Mouse (Mus musculus) ES-E14 (cell line): Measurements from ENCODE around the gene Susd2. TPM values are rescaled to one million over a fixed set of nuclear protein-coding genes. Genes with fewer than 3 reads are reported as not detected.

Experiments used
- DNase-seq: peaks from one replicate; pipeline ENCODE4 v3.0.0-alpha.2; 2013; ENCODE audit warnings: low read depth, low spot score
- H3K27ac ChIP-seq: 2 replicates; pipeline ENCODE4 v1.5.1; 2012; ENCODE audit warnings: low read depth, mild to moderate bottlenecking, low read length, moderate library complexity, mixed read lengths; ENCODE audit not compliant: poor library complexity, insufficient read depth, severe bottlenecking
- H3K36me3 ChIP-seq: 2 replicates; pipeline ENCODE4 v1.6.1; 2012; ENCODE audit warnings: mild to moderate bottlenecking, low read length, moderate library complexity, mixed read lengths; ENCODE audit not compliant: control insufficient read depth, poor library complexity, insufficient read depth, severe bottlenecking
- H3K4me1 ChIP-seq, 2 experiments: fragments of 150-350 bp in 1 of 2; sonication (generic) in 1 of 2; 2 replicates each; pipeline ENCODE4 v1.6.1; 2012; ENCODE audit warnings: low read length in 2 of 2, mild to moderate bottlenecking in 1 of 2, mixed read lengths in 1 of 2; ENCODE audit not compliant: control insufficient read depth in 2 of 2, insufficient read depth in 2 of 2, poor library complexity in 1 of 2
- H3K4me3 ChIP-seq, 2 experiments: fragments of 150-350 bp in 1 of 2; sonication (generic) in 1 of 2; 2 replicates each; pipeline ENCODE4 v1.5.1; 2012; ENCODE audit warnings: low read length in 2 of 2, low read depth in 1 of 2, mild to moderate bottlenecking in 1 of 2, mixed read lengths in 1 of 2; ENCODE audit not compliant: insufficient read depth in 1 of 2, poor library complexity in 1 of 2, severe bottlenecking in 1 of 2
- H3K9ac ChIP-seq: 2 replicates; pipeline ENCODE4 v1.6.1; 2012; ENCODE audit warnings: low read depth, mild to moderate bottlenecking, low read length, mixed read lengths; ENCODE audit not compliant: poor library complexity, insufficient read depth, severe bottlenecking
- H3K9me3 ChIP-seq: fragments of 150-350 bp; sonication (generic); 2 replicates; pipeline ENCODE4 v1.6.1; 2012; ENCODE audit warnings: low read depth, mild to moderate bottlenecking, low read length; ENCODE audit not compliant: control insufficient read depth, insufficient read depth
- CHD2 ChIP-seq: IDR thresholded peaks from 2 replicates; pipeline ENCODE4 v1.6.1; 2014; ENCODE audit warnings: mild to moderate bottlenecking, low read depth, low read length, inconsistent platforms
- HCFC1 ChIP-seq: IDR thresholded peaks from 2 replicates; pipeline ENCODE4 v1.6.1; 2012; ENCODE audit warnings: low read length, inconsistent platforms, borderline replicate concordance; ENCODE audit not compliant: insufficient read depth
- MAFK ChIP-seq: IDR thresholded peaks from 2 replicates; pipeline ENCODE4 v1.6.1; 2014; ENCODE audit warnings: mild to moderate bottlenecking, low read depth, low read length, inconsistent platforms; ENCODE audit not compliant: insufficient read depth
- ZC3H11A ChIP-seq: IDR thresholded peaks from 2 replicates; pipeline ENCODE4 v1.6.1; 2012; ENCODE audit warnings: low read depth, mild to moderate bottlenecking, inconsistent platforms, low read length, borderline replicate concordance
- ZNF384 ChIP-seq: IDR thresholded peaks from 2 replicates; pipeline ENCODE4 v1.6.1; 2012; ENCODE audit warnings: low read depth, low read length, inconsistent platforms
- in situ Hi-C, 2 experiments: fragments of 600-800 bp; cut with MboI; formaldehyde crosslinking; loops; one replicate each; pipeline ENCODE4 v1.15.1; 2025; ENCODE audit warnings: low sequenced_read_pairs in 2 of 2, inconsistent platforms in 1 of 2; ENCODE audit not compliant: unreplicated experiment in 2 of 2
- total RNA-seq: library from RNA; depleted of rRNA; stranded (reverse); fragments of 300-350 nt; gene quantifications from 2 replicates; pipeline ENCODE4 v1.2.3, GENCODE M21; 2012

Gene Susd2
- total RNA-seq, 1 experiment = 10.4 TPM

GRCm38 (mm10) chr10:75632633-75633032, 11.2 kb downstream of the Susd2 start:
- Histone ChIP-seq H3K36me3 (no peaks in the 10 kb centered on the region), H3K4me3 (no peak overlapping the region), H3K9ac (no peak overlapping the region), H3K4me1 (peaks cover 3 to 18% of the 10 kb centered on the region in 2 experiments; a peak in 3 of 4 replicates), H3K9me3 (no peaks in the 10 kb centered on the region), H3K27ac (no peak overlapping the region)
- in situ Hi-C loops = no loop called here
- TF ChIP-seq ZNF384 (no peak), MAFK (no peak), ZC3H11A (no peak), CHD2 (no peak), HCFC1 (no peak)
- DNase-seq = no peak

- no peaks in the 10 kb centered on the region for H3K36me3 ChIP-seq
- in situ Hi-C loops = no loop called here
- H3K4me3 ChIP-seq = no peak overlapping the region
- H3K9ac ChIP-seq = no peak overlapping the region
- TF ChIP-seq ZC3H11A = no peak
- no peak for TF ChIP-seq CHD2
- no peak for TF ChIP-seq ZNF384
- no peak for TF ChIP-seq HCFC1
- TF ChIP-seq MAFK = no peak
- H3K4me1 ChIP-seq = peaks cover 0 to 2% of the 10 kb centered on the region in 2 experiments; a peak in 1 of 4 replicates
- H3K9me3 ChIP-seq = no peaks in the 10 kb centered on the region
- no peak for DNase-seq
- H3K27ac ChIP-seq = no peak overlapping the region
Measured at GRCm38 (mm10) chr10:75627490-75627889, 16.3 kb downstream of the Susd2 start.

- Histone ChIP-seq H3K4me3 (no peak overlapping the region), H3K27ac (no peak overlapping the region), H3K36me3 (no peaks in the 10 kb centered on the region), H3K4me1 (peaks cover 0 to 2% of the 10 kb centered on the region in 2 experiments; a peak in 1 of 4 replicates), H3K9me3 (no peaks in the 10 kb centered on the region), H3K9ac (no peak overlapping the region)
- no peak for TF ChIP-seq ZC3H11A
- no peak for TF ChIP-seq HCFC1
- no peak for TF ChIP-seq MAFK
- TF ChIP-seq ZNF384 = no peak
- TF ChIP-seq CHD2 = no peak
- in situ Hi-C loops = no loop called here
- DNase-seq = no peak
Measured at GRCm38 (mm10) chr10:75626991-75627390, 16.8 kb downstream of the Susd2 start.

GRCm38 (mm10) chr10:75625920-75626319, 17.9 kb downstream of the Susd2 start:
- no peak for DNase-seq
- in situ Hi-C loops = no loop called here
- no peaks in the 10 kb centered on the region for H3K9me3 ChIP-seq
- H3K4me1 ChIP-seq = no peaks in the 10 kb centered on the region
- H3K9ac ChIP-seq = no peak overlapping the region
- no peak overlapping the region for H3K4me3 ChIP-seq
- H3K36me3 ChIP-seq = no peaks in the 10 kb centered on the region
- H3K27ac ChIP-seq = no peak overlapping the region
- no peak for TF ChIP-seq ZNF384
- TF ChIP-seq MAFK = no peak
- TF ChIP-seq CHD2 = no peak
- TF ChIP-seq ZC3H11A = no peak
- no peak for TF ChIP-seq HCFC1

GRCm38 (mm10) chr10:75620818-75621217, 23.0 kb downstream of the Susd2 start:
- peak; percentile 51 for DNase-seq
- TF ChIP-seq ZC3H11A (no peak), MAFK (no peak), ZNF384 (no peak), HCFC1 (no peak), CHD2 (no peak)
- Histone ChIP-seq H3K4me3 (no peak overlapping the region), H3K9ac (no peak overlapping the region), H3K27ac (no peak overlapping the region), H3K4me1 (no peaks in the 10 kb centered on the region), H3K36me3 (no peaks in the 10 kb centered on the region), H3K9me3 (no peaks in the 10 kb centered on the region)
- in situ Hi-C loops = no loop called here
